Mouse (Mus musculus) forebrain, embryonic 14.5 days (tissue): ENCODE measurements around the gene Krtap19-2. TPM values are rescaled to one million over a fixed set of nuclear protein-coding genes. Genes with fewer than 3 reads are reported as not detected.

ENCODE experiments used
- ATAC-seq: fragments of 200-750 bp; cut with Nextera tagmentation; 2 replicates; pipeline ENCODE4 v1.8.0; 2017; ENCODE audit warnings: mild to moderate bottlenecking, moderate library complexity
- DNase-seq: peaks from one replicate; pipeline ENCODE4 v3.0.0-alpha.2; 2015; ENCODE audit warnings: low spot score
- H3K27ac ChIP-seq: fragments of 300-500 bp; sonication (generic); 2 replicates; pipeline ENCODE4 v1.5.1; 2014; ENCODE audit warnings: low read depth, mild to moderate bottlenecking, control low read depth, low read length, moderate library complexity
- H3K27me3 ChIP-seq: fragments of 300-500 bp; sonication (generic); replicated peaks from 2 replicates; pipeline ENCODE4 v1.6.1; 2014; ENCODE audit warnings: low read length, control low read depth, mixed read lengths; ENCODE audit not compliant: control insufficient read depth, insufficient read depth
- H3K36me3 ChIP-seq: fragments of 300-500 bp; sonication (generic); 2 replicates; pipeline ENCODE4 v1.6.1; 2014; ENCODE audit warnings: low read length, control low read depth; ENCODE audit not compliant: control insufficient read depth, insufficient read depth
- H3K4me1 ChIP-seq: fragments of 300-500 bp; sonication (generic); 2 replicates; pipeline ENCODE4 v1.6.1; 2014; ENCODE audit warnings: antibody characterized with exemption, low read length, control low read depth; ENCODE audit not compliant: control insufficient read depth, insufficient read depth
- H3K4me2 ChIP-seq: fragments of 300-500 bp; sonication (generic); 2 replicates; pipeline ENCODE4 v1.6.1; 2014; ENCODE audit warnings: mild to moderate bottlenecking, control low read depth, low read length
- H3K4me3 ChIP-seq: fragments of 300-500 bp; sonication (generic); 2 replicates; pipeline ENCODE4 v1.5.1; 2014; ENCODE audit warnings: low read depth, low read length, control low read depth
- H3K9ac ChIP-seq: fragments of 300-500 bp; sonication (generic); 2 replicates; pipeline ENCODE4 v1.6.1; 2014; ENCODE audit warnings: mild to moderate bottlenecking, low read length, control low read depth, moderate library complexity
- H3K9me3 ChIP-seq: fragments of 300-500 bp; sonication (generic); replicated peaks from 2 replicates; pipeline ENCODE4 v1.6.1; 2016; ENCODE audit warnings: low read length, control low read depth, mixed read lengths; ENCODE audit not compliant: control insufficient read depth
- WGBS: fragments of 180-500 bp; shearing (Covaris S2); extraction: QIAGEN DNeasy Blood & Tissue Kit; methylation state at CpG from one replicate; pipeline ENCODE4 v1.1.7; 2014; 5-methylcytosine and 5-hydroxymethylcytosine counted together
- polyA plus RNA-seq: library from polyadenylated mRNA; unstranded; fragments of >200 nt; fragmentation: Nextera tagmentation; extraction: Ambion mirVana; gene quantifications from 2 replicates; pipeline ENCODE4 v1.2.1, GENCODE M21; 2014

Gene Krtap19-2
- polyA plus RNA-seq: not detected in 2 replicates

DNA sequence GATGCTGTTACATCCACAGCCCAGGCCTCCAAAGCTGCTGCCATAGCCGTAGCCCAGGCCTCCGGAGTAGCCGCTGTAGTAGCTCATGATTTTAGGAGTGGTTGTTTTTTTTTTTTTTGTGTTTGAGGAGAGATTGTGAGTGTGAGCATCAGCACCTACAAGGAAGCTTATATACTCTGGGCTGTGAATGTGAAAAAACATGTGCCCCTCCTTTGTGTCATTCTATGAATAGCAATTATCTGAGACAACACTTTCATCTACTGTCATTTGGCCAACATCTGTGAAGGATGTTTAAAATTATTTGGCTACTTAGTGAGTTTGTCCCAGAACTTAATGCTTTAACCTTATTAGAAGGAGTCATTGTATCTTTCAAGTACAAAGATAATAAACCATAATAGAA is at the start of gene Krtap19-2:
Krtap19-2 (minus strand) TSS at position 101 of the 400 bp plus-strand sequence.
- H3K27me3 ChIP-seq: no peaks in the 10 kb centered on the region
- 92% methylated on average over 3 of the region's 3 CpGs for WGBS
- no peak within 1 kb of the TSS for H3K4me3 ChIP-seq
- H3K36me3 ChIP-seq: no peaks in the 10 kb centered on the region
- no peak within 1 kb of the TSS for H3K4me2 ChIP-seq
- H3K9me3 ChIP-seq: no peaks in the 10 kb centered on the region
- no peaks in the 10 kb centered on the region for H3K4me1 ChIP-seq
- DNase-seq (no peak), ATAC-seq (no peak)
- H3K27ac ChIP-seq: no peak within 1 kb of the TSS
- no peak within 1 kb of the TSS for H3K9ac ChIP-seq

DNA sequence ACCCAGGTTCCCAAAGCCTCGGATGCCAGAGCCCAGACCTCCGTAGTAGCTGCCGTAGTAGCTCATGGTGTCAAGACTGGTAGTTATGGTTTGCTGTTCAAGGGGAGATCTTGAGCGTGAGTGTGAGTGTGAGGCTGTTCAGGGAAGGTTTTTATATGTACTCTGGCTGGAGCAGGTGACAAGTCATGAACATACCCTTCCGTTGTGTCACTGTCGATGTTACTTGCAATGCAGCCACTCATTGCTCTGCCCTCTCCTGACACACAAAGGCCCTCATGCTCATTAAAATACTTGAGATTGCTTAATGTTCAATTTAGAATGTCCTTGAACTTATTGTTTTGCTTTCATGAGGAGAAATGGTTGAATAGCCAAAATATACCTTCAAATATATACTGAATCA is 22.3 kb upstream of the Krtap19-2 start, which contains the start of gene Krtap19-5:
Krtap19-5 (minus strand) TSS at position 101 of the 400 bp plus-strand sequence.
- H3K36me3 ChIP-seq: no peaks in the 10 kb centered on the region
- no peak for DNase-seq
- H3K4me3 ChIP-seq: no peak within 1 kb of the TSS
- H3K4me1 ChIP-seq: no peaks in the 10 kb centered on the region
- no peak for ATAC-seq
- H3K27me3 ChIP-seq: no peaks in the 10 kb centered on the region
- no peak within 1 kb of the TSS for H3K9ac ChIP-seq
- H3K9me3 ChIP-seq: no peaks in the 10 kb centered on the region
- no peak within 1 kb of the TSS for H3K27ac ChIP-seq
- H3K4me2 ChIP-seq: no peak within 1 kb of the TSS
- WGBS: 94% methylated on average over 6 of the region's 6 CpGs

DNA sequence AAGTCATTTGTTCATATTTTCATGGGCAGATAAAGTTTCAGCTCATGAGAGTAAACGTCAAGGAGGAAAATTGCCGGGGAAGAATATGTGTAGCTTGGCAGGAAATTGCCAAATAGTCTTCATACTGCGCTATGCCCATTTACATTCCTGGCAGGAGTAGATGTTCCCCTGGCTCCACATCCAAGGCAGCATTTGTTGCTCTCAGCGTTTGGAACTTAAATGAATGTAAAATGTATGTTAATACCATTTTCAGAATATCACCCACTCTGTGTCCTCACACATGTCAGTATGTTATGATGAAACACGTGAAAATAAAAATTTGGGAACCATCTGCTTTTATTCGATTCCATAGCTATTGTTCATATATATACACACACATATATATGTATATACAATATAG is 12.8 kb upstream of the Krtap19-2 start:
- Histone ChIP-seq H3K27ac (no peak overlapping the region), H3K4me1 (no peaks in the 10 kb centered on the region), H3K9ac (no peak overlapping the region), H3K36me3 (no peaks in the 10 kb centered on the region), H3K4me3 (no peak overlapping the region), H3K9me3 (no peaks in the 10 kb centered on the region), H3K4me2 (no peak overlapping the region), H3K27me3 (no peaks in the 10 kb centered on the region)
- ATAC-seq (peak; percentile 63), DNase-seq (peak; percentile 68)
- WGBS: 81% methylated on average over 6 of the region's 6 CpGs

DNA sequence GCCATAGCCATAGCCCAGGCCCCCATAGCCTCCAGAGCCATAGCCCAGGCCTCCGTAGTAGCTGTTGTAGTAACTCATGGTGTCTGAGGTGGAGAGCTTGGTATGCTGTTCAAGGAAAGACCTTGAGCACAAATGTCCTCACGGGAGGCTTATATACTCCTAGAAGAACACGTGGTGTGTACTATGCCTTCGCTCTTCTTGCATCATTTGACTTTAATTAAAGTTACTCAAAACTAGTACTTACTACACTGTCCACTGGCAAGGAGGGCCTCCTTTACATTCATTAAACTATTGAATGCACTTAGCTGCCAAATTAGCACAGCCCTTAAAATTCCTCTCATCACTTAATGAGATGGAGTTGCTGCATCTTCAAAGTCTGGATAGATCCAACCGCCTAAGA is 10.9 kb upstream of the Krtap19-2 start, which contains the start of gene Krtap19-4:
Krtap19-4 (minus strand) TSS at position 101 of the 400 bp plus-strand sequence.
- no peaks in the 10 kb centered on the region for H3K9me3 ChIP-seq
- no peaks in the 10 kb centered on the region for H3K36me3 ChIP-seq
- 87% methylated on average over 5 of the region's 5 CpGs for WGBS
- no peak within 1 kb of the TSS for H3K4me2 ChIP-seq
- no peak within 1 kb of the TSS for H3K4me3 ChIP-seq
- ATAC-seq (no peak), DNase-seq (no peak)
- no peaks in the 10 kb centered on the region for H3K27me3 ChIP-seq
- H3K9ac ChIP-seq: no peak within 1 kb of the TSS
- no peaks in the 10 kb centered on the region for H3K4me1 ChIP-seq
- no peak within 1 kb of the TSS for H3K27ac ChIP-seq

DNA sequence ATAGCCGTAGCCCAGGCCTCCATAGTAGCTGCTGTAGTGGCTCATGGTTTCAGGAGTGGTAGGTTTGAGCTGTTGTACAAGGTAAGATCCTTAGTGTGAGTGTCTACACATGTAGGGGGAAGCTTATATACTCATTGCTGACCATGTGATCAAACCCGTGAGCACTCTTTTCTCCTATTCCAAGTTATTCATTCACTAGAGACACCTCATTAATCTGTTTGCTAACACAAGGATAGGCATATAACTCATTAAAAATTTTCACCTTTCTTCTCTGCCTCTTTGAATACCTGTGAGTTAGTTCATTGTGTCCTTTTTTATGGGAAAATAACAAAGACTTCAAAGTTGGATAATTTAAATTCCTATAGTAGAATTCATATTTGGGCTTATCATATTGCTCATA is 3.9 kb upstream of the Krtap19-2 start, which contains the start of gene Krtap19-3:
Krtap19-3 (minus strand) TSS at position 101 of the 400 bp plus-strand sequence.
- H3K36me3 ChIP-seq: no peaks in the 10 kb centered on the region
- no peaks in the 10 kb centered on the region for H3K4me1 ChIP-seq
- no peaks in the 10 kb centered on the region for H3K9me3 ChIP-seq
- no peak for ATAC-seq
- no peak within 1 kb of the TSS for H3K27ac ChIP-seq
- H3K4me2 ChIP-seq: no peak within 1 kb of the TSS
- DNase-seq: no peak
- WGBS: 88% methylated on average over 2 of the region's 2 CpGs
- H3K27me3 ChIP-seq: no peaks in the 10 kb centered on the region
- H3K9ac ChIP-seq: no peak within 1 kb of the TSS
- no peak within 1 kb of the TSS for H3K4me3 ChIP-seq

DNA sequence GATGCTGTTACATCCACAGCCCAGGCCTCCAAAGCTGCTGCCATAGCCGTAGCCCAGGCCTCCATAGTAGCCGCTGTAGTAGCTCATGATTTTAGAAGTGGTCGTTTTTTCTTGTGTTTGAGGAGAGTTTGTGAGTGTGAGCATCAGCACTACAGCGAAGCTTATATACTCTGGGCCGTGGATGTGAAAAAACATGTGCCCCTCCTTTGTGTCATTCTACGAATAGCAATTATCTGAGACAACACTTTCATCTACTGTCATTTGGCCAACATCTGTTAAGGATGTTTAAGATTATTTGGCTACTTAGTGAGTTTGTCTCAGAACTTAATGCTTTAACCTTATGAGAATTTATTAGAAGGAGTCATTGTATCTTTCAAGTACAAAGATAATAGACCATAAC is 4.8 kb downstream of the Krtap19-2 start, which contains the start of gene Krtap19-1:
Krtap19-1 (minus strand) TSS at position 101 of the 400 bp plus-strand sequence.
- H3K4me3 ChIP-seq: no peak within 1 kb of the TSS
- no peak for ATAC-seq
- H3K36me3 ChIP-seq: no peaks in the 10 kb centered on the region
- H3K27ac ChIP-seq: no peak within 1 kb of the TSS
- H3K9me3 ChIP-seq: no peaks in the 10 kb centered on the region
- no peak within 1 kb of the TSS for H3K4me2 ChIP-seq
- no peaks in the 10 kb centered on the region for H3K4me1 ChIP-seq
- no peak for DNase-seq
- no peaks in the 10 kb centered on the region for H3K27me3 ChIP-seq
- WGBS: 87% methylated on average over 6 of the region's 6 CpGs
- no peak within 1 kb of the TSS for H3K9ac ChIP-seq

DNA sequence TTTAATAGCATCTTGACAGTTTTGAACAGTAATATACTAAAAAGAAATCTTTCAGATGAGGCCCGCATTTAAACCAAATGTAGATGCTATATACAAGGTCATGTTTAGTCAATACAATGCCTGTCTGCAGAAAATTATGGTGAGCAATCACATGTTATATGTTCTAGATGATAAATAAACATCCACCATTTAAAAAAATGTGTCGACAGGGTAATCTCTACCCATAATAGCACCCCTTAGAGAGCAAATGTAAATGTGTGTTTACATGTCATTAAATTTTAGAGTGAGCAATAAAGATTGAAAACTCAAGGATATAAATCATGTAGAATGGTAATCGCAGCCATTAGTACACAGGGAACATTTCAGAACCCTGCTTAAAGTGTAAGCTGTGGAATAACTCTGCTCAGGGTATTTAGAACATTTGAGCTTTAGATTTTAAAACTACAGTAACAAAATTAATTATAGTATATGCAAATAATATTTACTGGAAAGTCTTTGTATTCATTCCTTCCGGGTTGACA is 9.1 kb downstream of the Krtap19-2 start:
- no peaks in the 10 kb centered on the region for H3K9me3 ChIP-seq
- H3K27ac ChIP-seq: no peak overlapping the region
- H3K27me3 ChIP-seq: no peaks in the 10 kb centered on the region
- H3K4me1 ChIP-seq: no peaks in the 10 kb centered on the region
- H3K4me2 ChIP-seq: no peak overlapping the region
- H3K4me3 ChIP-seq: no peak overlapping the region
- no peak for ATAC-seq
- 89% methylated on average over 4 of the region's 4 CpGs for WGBS
- H3K9ac ChIP-seq: no peak overlapping the region
- H3K36me3 ChIP-seq: no peaks in the 10 kb centered on the region
- no peak for DNase-seq

DNA sequence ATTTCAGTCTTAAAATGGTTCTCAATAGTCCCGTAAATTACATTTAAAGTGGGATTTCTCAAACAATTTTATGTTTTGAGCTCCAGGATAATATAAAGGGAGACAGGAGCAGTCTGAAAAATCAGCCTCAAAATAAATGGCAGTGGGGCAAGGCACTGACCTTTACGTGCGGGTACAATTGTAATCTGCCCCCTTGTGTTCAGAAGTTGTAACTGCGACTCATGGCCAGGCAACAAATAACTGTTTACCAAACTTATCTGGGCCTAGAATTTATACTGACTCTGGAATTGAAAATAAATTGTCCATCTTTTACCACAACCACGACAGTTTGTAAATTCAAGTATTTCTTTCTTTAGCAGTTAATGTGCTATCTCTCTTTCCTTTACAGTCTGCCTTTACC is 22.6 kb downstream of the Krtap19-2 start:
- DNase-seq (peak; percentile 51), ATAC-seq (no peak)
- Histone ChIP-seq H3K9ac (no peak overlapping the region), H3K4me3 (no peak overlapping the region), H3K36me3 (no peaks in the 10 kb centered on the region), H3K27ac (no peak overlapping the region), H3K4me2 (no peak overlapping the region), H3K9me3 (no peaks in the 10 kb centered on the region), H3K4me1 (no peaks in the 10 kb centered on the region), H3K27me3 (no peaks in the 10 kb centered on the region)
- WGBS: 11% methylated on average over 5 of the region's 5 CpGs

DNA sequence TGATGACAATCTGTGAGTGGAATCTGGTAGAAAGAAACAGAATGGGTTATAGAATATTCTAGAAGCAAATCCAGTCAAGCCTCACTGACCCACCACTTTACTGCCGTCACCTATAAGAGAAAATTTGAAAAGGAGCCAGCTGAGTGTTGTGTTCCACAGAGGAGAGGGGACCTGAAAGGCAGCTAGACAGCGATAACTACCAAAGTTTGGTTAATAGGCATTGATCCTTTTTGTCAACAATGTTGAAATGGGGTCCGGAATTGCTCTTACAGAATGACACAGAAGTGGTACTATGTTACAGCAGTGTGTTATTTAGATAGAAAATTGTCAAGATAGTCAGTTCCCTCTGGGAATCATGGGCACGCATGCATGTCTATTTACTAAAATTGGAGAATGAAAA is 25.5 kb downstream of the Krtap19-2 start:
- ATAC-seq: no peak
- Histone ChIP-seq H3K27ac (no peak overlapping the region), H3K27me3 (no peaks in the 10 kb centered on the region), H3K4me2 (no peak overlapping the region), H3K9ac (no peak overlapping the region), H3K4me1 (no peaks in the 10 kb centered on the region), H3K9me3 (no peaks in the 10 kb centered on the region), H3K4me3 (no peak overlapping the region), H3K36me3 (no peaks in the 10 kb centered on the region)
- 86% methylated on average over 4 of the region's 4 CpGs for WGBS
- DNase-seq: no peak
